Mouse (Mus musculus) embryonic facial prominence, embryonic 11.5 days (tissue): ENCODE results near the gene Fbf1. TPM values are rescaled to one million over a fixed set of nuclear protein-coding genes. Genes with fewer than 3 reads are reported as not detected.
"Not testable (repeated sequence)": the region's sequence is repeated elsewhere in the genome, so short reads cannot be mapped to it uniquely, and the experiment has no call there.

Experiments
- ATAC-seq: fragments of 200-750 bp; cut with Nextera tagmentation; replicated peaks from 2 replicates; pipeline ENCODE4 v1.8.0; 2017; ENCODE audit warnings: low read depth; ENCODE audit not compliant: insufficient number of reproducible peaks, low FRiP score, low TSS enrichment
- DNase-seq: peaks from one replicate; pipeline ENCODE4 v3.0.0-alpha.2; 2015; ENCODE audit warnings: low spot score
- H3K27ac ChIP-seq: fragments of 300-500 bp; sonication (generic); replicated peaks from 2 replicates; pipeline ENCODE4 v1.5.1; 2014; ENCODE audit warnings: mild to moderate bottlenecking, low read depth, low read length, control low read depth
- H3K27me3 ChIP-seq: fragments of 300-500 bp; sonication (generic); 2 replicates; pipeline ENCODE4 v1.6.1; 2014; ENCODE audit warnings: mild to moderate bottlenecking, low read length, moderate library complexity, mixed read lengths; ENCODE audit not compliant: control insufficient read depth, insufficient read depth
- H3K36me3 ChIP-seq: fragments of 300-500 bp; sonication (generic); replicated peaks from 2 replicates; pipeline ENCODE4 v1.6.1; 2014; ENCODE audit warnings: low read depth, mild to moderate bottlenecking, low read length, moderate library complexity, mixed read lengths; ENCODE audit not compliant: control insufficient read depth, insufficient read depth
- H3K4me1 ChIP-seq: fragments of 300-500 bp; sonication (generic); 2 replicates; pipeline ENCODE4 v1.6.1; 2014; ENCODE audit warnings: low read length, mixed read lengths; ENCODE audit not compliant: control insufficient read depth, insufficient read depth
- H3K4me2 ChIP-seq: fragments of 300-500 bp; sonication (generic); 2 replicates; pipeline ENCODE4 v1.6.1; 2014; ENCODE audit warnings: low read depth, mild to moderate bottlenecking, control low read depth, low read length, moderate library complexity
- H3K4me3 ChIP-seq: fragments of 300-500 bp; sonication (generic); 2 replicates; pipeline ENCODE4 v1.5.1; 2014; ENCODE audit warnings: low read depth, low read length, control low read depth
- H3K9ac ChIP-seq: fragments of 300-500 bp; sonication (generic); replicated peaks from 2 replicates; pipeline ENCODE4 v1.6.1; 2014; ENCODE audit warnings: mild to moderate bottlenecking, control low read depth, low read length
- H3K9me3 ChIP-seq: fragments of 300-500 bp; sonication (generic); replicated peaks from 2 replicates; pipeline ENCODE4 v1.6.1; 2016; ENCODE audit warnings: mild to moderate bottlenecking, low read length, inconsistent platforms, mixed read lengths; ENCODE audit not compliant: control insufficient read depth
- WGBS: fragments of 180-500 bp; shearing (Covaris S2); extraction: QIAGEN DNeasy Blood & Tissue Kit; methylation state at CpG from one replicate; pipeline ENCODE4 v1.1.7; 2014; 5-methylcytosine and 5-hydroxymethylcytosine counted together
- polyA plus RNA-seq: library from polyadenylated mRNA; unstranded; fragments of >200 nt; fragmentation: Nextera tagmentation; extraction: Ambion mirVana; gene quantifications from 2 replicates; pipeline ENCODE4 v1.2.1, GENCODE M21; 2014

Fbf1 gene
- polyA plus RNA-seq, 1 experiment from 2014 or later = 20.3 TPM

DNA sequence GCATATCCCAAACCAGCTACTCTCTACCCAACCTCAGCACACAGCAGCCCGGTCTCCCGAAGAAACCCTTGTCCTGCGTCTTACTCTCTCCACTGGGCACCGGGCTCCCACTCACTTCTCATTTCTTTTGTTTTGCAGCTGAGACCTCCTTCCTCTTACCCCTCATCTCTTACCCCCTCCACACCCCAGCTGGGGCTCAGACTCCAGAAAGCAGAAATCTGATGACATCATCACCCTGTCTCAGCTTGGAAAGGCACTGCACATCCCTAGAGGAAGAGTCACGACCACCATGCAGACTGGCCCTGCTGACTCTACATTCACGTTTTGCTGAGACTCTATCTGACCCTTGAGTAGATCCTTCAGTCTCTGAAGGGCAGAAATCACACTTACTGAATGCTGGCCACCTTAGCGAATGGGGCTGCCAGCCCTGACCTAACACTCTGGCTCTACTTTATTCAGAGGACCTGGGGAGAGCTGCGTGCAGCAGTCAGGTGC is 37.9 kb downstream of the Fbf1 start:
- Histone ChIP-seq H3K4me1 (peaks cover 7% of the 10 kb centered on the region; the same call in 1 of the 2 replicates), H3K4me2 (peak overlapping the region; percentile 66), H3K9ac (peak overlapping the region; percentile 64), H3K27ac (0 out of 2 replicates have a peak overlapping the region, but pooled peaks have one; percentile 42), H3K36me3 (peaks cover 6% of the 10 kb centered on the region), H3K4me3 (peak overlapping the region; percentile 43), H3K9me3 (no peaks in the 10 kb centered on the region), H3K27me3 (no peaks in the 10 kb centered on the region)
- DNase-seq (peak; percentile 31), ATAC-seq (peak; percentile 31)
- 47% methylated on average over 8 of the region's 8 CpGs for WGBS

DNA sequence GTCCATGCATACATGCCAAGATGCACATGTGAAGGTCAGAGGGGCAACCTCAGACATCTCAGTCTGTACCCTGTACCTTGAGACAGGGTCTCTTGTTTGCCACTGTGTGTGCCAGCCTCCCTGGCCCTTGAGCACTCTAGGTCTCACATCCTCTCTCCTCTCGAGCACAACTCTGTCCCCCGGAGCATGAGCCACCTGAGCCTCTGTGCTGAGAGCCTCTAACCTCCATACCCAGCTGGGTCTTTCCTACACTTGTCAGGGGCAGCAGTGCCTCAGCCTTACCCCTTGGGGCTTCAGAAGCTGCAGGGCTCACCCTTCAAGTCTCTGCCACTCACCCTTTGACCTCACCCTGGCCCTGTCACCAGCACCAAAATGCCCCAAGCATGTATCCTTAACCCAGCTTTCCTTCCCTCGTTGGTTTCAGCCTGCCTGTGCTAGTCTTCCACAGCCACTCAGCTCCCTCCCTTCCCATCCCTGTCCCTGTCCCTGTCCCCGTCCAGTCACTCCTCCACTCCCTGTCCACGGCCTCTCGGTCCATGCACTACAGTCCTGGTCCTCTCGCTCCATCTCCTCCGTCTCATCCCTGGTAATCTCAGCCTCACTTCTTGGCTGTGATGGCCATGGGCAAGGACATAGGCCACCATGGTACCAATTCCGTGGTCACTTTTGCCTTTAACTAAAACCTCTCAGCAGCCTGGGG is 38.7 kb downstream of the Fbf1 start:
- no peak overlapping the region for H3K9ac ChIP-seq
- peaks cover 6% of the 10 kb centered on the region for H3K36me3 ChIP-seq
- no peak overlapping the region for H3K27ac ChIP-seq
- H3K4me2 ChIP-seq = no peak overlapping the region
- no peak for ATAC-seq
- 73% methylated on average over 9 of the region's 9 CpGs for WGBS
- H3K9me3 ChIP-seq = no peaks in the 10 kb centered on the region
- peaks cover 7% of the 10 kb centered on the region; the same call in 1 of the 2 replicates for H3K4me1 ChIP-seq
- H3K27me3 ChIP-seq = no peaks in the 10 kb centered on the region
- no peak for DNase-seq
- no peak overlapping the region for H3K4me3 ChIP-seq

DNA sequence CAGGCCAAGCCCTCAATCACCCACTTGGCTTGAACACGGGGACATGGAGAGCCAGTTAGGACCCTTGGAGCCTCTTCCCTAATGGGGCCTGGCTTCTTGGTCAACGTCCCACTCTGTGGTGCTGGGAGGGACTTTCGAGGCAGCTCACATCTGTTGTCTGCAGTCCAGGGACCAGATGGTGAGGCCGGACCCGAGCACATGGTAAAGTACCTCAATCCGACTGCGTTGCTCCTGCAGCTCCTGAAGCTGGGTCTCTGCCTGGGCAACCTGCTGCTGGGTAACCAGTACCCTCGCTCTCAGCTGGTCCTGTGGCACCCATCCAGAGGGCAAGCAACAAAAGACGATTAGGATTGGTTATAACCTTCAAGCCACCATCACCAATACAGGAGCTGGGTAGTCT is 40.0 kb downstream of the Fbf1 start:
- no peaks in the 10 kb centered on the region for H3K27me3 ChIP-seq
- peaks cover 7% of the 10 kb centered on the region; the same call in 1 of the 2 replicates for H3K4me1 ChIP-seq
- no peak overlapping the region for H3K4me2 ChIP-seq

DNA sequence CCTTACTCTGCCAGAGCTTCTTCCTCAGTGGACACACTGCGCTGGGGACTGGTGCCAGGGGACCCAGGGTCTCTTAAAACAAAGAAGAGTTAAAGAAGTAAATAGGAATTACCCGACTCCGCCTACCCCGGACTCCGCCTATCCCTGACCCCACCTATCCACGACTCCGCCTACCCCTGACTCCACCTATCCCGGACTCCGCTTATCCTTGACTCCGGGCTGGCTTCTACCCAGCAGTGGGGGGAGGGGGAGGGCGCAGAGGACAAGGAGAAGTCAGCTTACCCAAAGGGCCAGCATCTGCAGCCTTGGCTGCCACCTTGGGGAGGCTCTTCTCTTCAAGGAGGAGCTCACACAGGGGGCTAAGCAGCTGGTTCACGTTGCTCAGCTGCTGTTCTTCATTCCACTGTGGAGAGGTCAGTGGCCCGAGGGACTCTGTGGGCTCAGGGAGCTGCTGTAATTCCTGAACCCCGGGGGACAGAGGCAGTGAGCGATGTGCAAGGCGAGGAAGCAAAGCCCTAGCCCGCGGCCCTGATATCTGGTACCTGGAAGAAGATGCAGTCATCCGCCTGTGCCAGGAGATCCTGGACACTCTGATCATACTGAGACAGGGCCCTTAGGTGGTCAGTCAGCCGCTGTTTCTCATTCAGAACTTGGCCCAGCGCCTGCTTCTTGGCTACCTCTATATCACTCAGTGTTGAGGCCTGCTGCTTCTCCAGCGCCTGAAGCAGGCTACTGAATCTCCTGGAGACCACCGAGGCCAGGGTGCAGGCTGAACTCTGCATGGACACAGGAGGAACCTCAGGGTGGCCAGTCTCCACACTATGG is 40.6 kb downstream of the Fbf1 start, which contains the start of gene Trim47:
Gene Trim47 (minus strand): TSS at position 55 of the 825 bp plus-strand sequence.
- H3K9ac ChIP-seq = peak within 1 kb of the TSS; percentile 39
- DNase-seq (peak; percentile 82), ATAC-seq (no peak)
- no peak within 1 kb of the TSS; the same call in 1 of the 2 replicates for H3K4me3 ChIP-seq
- peaks cover 7% of the 10 kb centered on the region; the same call in 1 of the 2 replicates for H3K4me1 ChIP-seq
- peak within 1 kb of the TSS; percentile 44 for H3K4me2 ChIP-seq
- 20% methylated on average over 23 of the region's 23 CpGs for WGBS
- peaks cover 5% of the 10 kb centered on the region for H3K36me3 ChIP-seq
- no peaks in the 10 kb centered on the region for H3K9me3 ChIP-seq
- H3K27ac ChIP-seq = peak within 1 kb of the TSS; percentile 47; the same call in 1 of the 2 replicates
- no peaks in the 10 kb centered on the region for H3K27me3 ChIP-seq

More for the DNA sequence above, 40.0 kb downstream of the Fbf1 start:
- ATAC-seq (no peak), DNase-seq (no peak)
- H3K9me3 ChIP-seq = no peaks in the 10 kb centered on the region
- peaks cover 6% of the 10 kb centered on the region for H3K36me3 ChIP-seq
- no peak overlapping the region for H3K4me3 ChIP-seq
- WGBS = 83% methylated on average over 9 of the region's 9 CpGs
- no peak overlapping the region for H3K27ac ChIP-seq
- no peak overlapping the region for H3K9ac ChIP-seq

DNA sequence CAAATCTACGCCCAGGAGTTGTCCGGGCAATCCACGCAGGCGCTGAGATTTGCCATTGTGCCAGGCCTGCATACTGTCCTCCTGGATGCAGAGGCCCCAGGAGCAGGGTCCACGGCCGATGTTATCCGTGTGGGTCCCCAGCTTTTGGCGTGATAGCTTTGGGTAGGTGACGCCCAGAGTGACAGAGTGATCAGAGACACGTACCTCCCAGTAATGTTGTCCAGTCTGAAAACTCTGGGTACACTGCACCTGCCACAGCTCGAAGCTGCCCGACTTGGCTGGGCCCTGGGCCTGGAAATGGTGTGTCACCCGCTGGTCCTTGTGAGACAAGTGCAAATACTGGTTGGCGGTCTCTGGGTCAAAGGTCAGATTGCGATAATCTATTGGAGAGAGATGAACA is 41.7 kb downstream of the Fbf1 start:
- 95% methylated on average over 15 of the region's 15 CpGs for WGBS
- Histone ChIP-seq H3K4me3 (no peak overlapping the region), H3K4me1 (peaks cover 7% of the 10 kb centered on the region; the same call in 1 of the 2 replicates), H3K36me3 (peaks cover 4% of the 10 kb centered on the region), H3K4me2 (no peak overlapping the region), H3K27me3 (no peaks in the 10 kb centered on the region), H3K9ac (no peak overlapping the region), H3K9me3 (no peaks in the 10 kb centered on the region), H3K27ac (no peak overlapping the region)
- no peak for DNase-seq
- no peak for ATAC-seq

DNA sequence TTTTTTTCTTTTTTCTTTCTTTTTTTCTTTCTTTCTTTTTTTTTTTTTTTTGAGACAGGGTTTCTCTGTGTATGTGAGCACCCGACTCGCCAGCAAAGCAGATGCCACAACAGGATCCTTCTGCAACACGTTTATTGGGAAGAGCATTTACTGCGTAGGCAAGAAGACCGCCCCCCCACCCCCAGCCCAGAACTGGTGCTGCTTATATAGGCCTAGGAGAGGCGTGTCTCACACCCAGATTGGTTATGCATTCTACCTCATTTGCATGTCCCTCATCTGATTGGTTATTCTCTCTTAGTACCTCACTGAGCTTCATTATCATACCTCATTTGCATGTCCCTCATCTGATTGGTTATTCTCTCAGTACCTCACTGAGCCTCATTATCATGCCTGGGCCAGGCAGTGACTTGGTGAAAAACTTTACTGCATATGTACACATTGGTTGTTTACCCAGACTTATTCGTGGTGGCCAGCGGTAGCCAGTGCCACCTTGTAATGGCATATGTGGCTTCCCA is 46.2 kb downstream of the Fbf1 start:
- not testable (repeated sequence) for H3K9me3 ChIP-seq, ATAC-seq, H3K36me3 ChIP-seq, DNase-seq, H3K9ac ChIP-seq, H3K27me3 ChIP-seq, H3K27ac ChIP-seq, H3K4me2 ChIP-seq, H3K4me3 ChIP-seq, H3K4me1 ChIP-seq
- WGBS = 93% methylated on average over 8 of the region's 8 CpGs

DNA sequence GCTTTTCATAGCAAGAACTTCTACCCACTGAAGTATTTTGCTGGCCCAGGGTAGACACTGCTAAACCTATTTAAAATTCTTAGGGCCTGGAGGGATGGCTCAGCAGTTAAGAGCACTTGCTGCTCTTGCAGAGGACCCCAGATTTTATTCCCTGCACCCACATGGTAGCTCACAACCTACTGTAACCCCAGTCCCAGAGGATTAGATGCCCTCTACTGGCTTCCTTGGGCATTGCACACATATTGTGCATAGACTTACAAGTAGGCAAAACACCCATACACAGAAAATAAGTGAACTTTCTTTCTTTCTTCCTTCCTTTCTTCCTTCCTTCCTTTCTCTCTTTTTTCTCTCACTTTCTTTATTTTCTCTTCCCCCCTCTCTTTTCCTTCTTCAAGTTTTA is 50.1 kb downstream of the Fbf1 start:
- ATAC-seq (no peak), DNase-seq (no peak)
- no peak overlapping the region for H3K4me3 ChIP-seq
- no peak overlapping the region for H3K9ac ChIP-seq
- no peaks in the 10 kb centered on the region for H3K27me3 ChIP-seq
- H3K4me2 ChIP-seq = no peak overlapping the region
- no peaks in the 10 kb centered on the region for H3K36me3 ChIP-seq
- no peaks in the 10 kb centered on the region for H3K4me1 ChIP-seq
- H3K27ac ChIP-seq = no peak overlapping the region
- no peaks in the 10 kb centered on the region for H3K9me3 ChIP-seq
